Mouse (Mus musculus): ENCODE measurements around the gene Doc2g. TPM values are rescaled to one million over a fixed set of nuclear protein-coding genes. Genes with fewer than 3 reads are reported as not detected.

Gene Doc2g
- polyA plus RNA-seq, 1 experiment from 2014 or later, result 5.4 TPM

GRCm38 (mm10) chr19:3991562-3991961, 11.6 kb upstream of the Doc2g start:
- WGBS, result 93% methylated on average over 3 of the region's 3 CpGs

GRCm38 (mm10) chr19:3991966-3992365, 11.1 kb upstream of the Doc2g start:
- H3K4me3 ChIP-seq (replicated peaks), result no peak overlapping the region
- H3K36me3 ChIP-seq, result no peaks in the 10 kb centered on the region
- no peak overlapping the region for H3K9ac ChIP-seq
- no peaks in the 10 kb centered on the region for H3K27me3 ChIP-seq
- ATAC-seq (ENCODE audit: insufficient number of reproducible peaks, low FRiP score, low TSS enrichment, low read depth), result no peak
- no peak overlapping the region for H3K4me2 ChIP-seq (replicated peaks)
- H3K4me1 ChIP-seq, result peaks cover 1% of the 10 kb centered on the region; the same call in 1 of the 2 replicates
- H3K9me3 ChIP-seq (replicated peaks), result no peaks in the 10 kb centered on the region
- no peak overlapping the region for H3K27ac ChIP-seq (replicated peaks)
- WGBS, result 77% methylated on average over 3 of the region's 3 CpGs

More at GRCm38 (mm10) chr19:3991562-3991961, 11.6 kb upstream of the Doc2g start:
- peaks cover 5% of the 10 kb centered on the region for H3K4me1 ChIP-seq
- H3K36me3 ChIP-seq, result no peaks in the 10 kb centered on the region
- no peak overlapping the region for H3K27ac ChIP-seq (replicated peaks)
- no peaks in the 10 kb centered on the region for H3K9me3 ChIP-seq (replicated peaks)
- no peak overlapping the region for H3K9ac ChIP-seq
- ATAC-seq (ENCODE audit: insufficient number of reproducible peaks, low FRiP score, low TSS enrichment, low read depth), result no peak
- H3K4me3 ChIP-seq (replicated peaks), result no peak overlapping the region
- no peaks in the 10 kb centered on the region for H3K27me3 ChIP-seq
- no peak overlapping the region for H3K4me2 ChIP-seq (replicated peaks)

GRCm38 (mm10) chr19:3992416-3992815, 10.7 kb upstream of the Doc2g start, which contains the start of gene Tbx10:
TSS of gene Tbx10 (plus strand) at chr19:3992752.
- WGBS, result 43% methylated on average over 5 of the region's 5 CpGs
- H3K27me3 ChIP-seq, result no peaks in the 10 kb centered on the region
- no peak within 1 kb of the TSS for H3K9ac ChIP-seq
- no peak for ATAC-seq (ENCODE audit: insufficient number of reproducible peaks, low FRiP score, low TSS enrichment, low read depth)
- H3K36me3 ChIP-seq, result no peaks in the 10 kb centered on the region
- no peaks in the 10 kb centered on the region; the same call in 1 of the 2 replicates for H3K4me1 ChIP-seq
- no peak within 1 kb of the TSS for H3K4me2 ChIP-seq (replicated peaks)
- H3K9me3 ChIP-seq (replicated peaks), result no peaks in the 10 kb centered on the region
- no peak within 1 kb of the TSS for H3K4me3 ChIP-seq (replicated peaks)
- H3K27ac ChIP-seq (replicated peaks), result no peak within 1 kb of the TSS

GRCm38 (mm10) chr19:3994932-3995331, 8.2 kb upstream of the Doc2g start:
- no peak for ATAC-seq (ENCODE audit: insufficient number of reproducible peaks, low FRiP score, low TSS enrichment, low read depth)
- WGBS, result 66% methylated on average over 6 of the region's 6 CpGs

GRCm38 (mm10) chr19:3995505-3995904, 7.6 kb upstream of the Doc2g start:
- WGBS, result 71% methylated on average over 3 of the region's 3 CpGs
- H3K4me1 ChIP-seq, result peaks cover 12% of the 10 kb centered on the region

More at GRCm38 (mm10) chr19:3994932-3995331, 8.2 kb upstream of the Doc2g start:
- peaks cover 11% of the 10 kb centered on the region for H3K4me1 ChIP-seq
- no peak overlapping the region for H3K9ac ChIP-seq
- H3K27me3 ChIP-seq, result no peaks in the 10 kb centered on the region
- no peaks in the 10 kb centered on the region for H3K9me3 ChIP-seq (replicated peaks)
- no peak overlapping the region for H3K4me2 ChIP-seq (replicated peaks)
- no peak overlapping the region for H3K27ac ChIP-seq (replicated peaks)
- H3K4me3 ChIP-seq (replicated peaks), result no peak overlapping the region
- no peaks in the 10 kb centered on the region for H3K36me3 ChIP-seq

GRCm38 (mm10) chr19:3996106-3996505, 7.0 kb upstream of the Doc2g start:
- Histone ChIP-seq H3K27ac (replicated peaks) (no peak overlapping the region), H3K27me3 (no peaks in the 10 kb centered on the region), H3K4me3 (replicated peaks) (no peak overlapping the region), H3K9me3 (replicated peaks) (no peaks in the 10 kb centered on the region), H3K4me1 (peaks cover 15% of the 10 kb centered on the region), H3K36me3 (no peaks in the 10 kb centered on the region), H3K4me2 (replicated peaks) (no peak overlapping the region), H3K9ac (no peak overlapping the region)
- no peak for ATAC-seq (ENCODE audit: insufficient number of reproducible peaks, low FRiP score, low TSS enrichment, low read depth)
- 52% methylated on average over 7 of the region's 7 CpGs for WGBS

More at GRCm38 (mm10) chr19:3995505-3995904, 7.6 kb upstream of the Doc2g start:
- H3K9me3 ChIP-seq (replicated peaks), result no peaks in the 10 kb centered on the region
- no peaks in the 10 kb centered on the region for H3K36me3 ChIP-seq
- no peak for ATAC-seq (ENCODE audit: insufficient number of reproducible peaks, low FRiP score, low TSS enrichment, low read depth)
- H3K27ac ChIP-seq (replicated peaks), result no peak overlapping the region
- H3K9ac ChIP-seq, result no peak overlapping the region
- H3K27me3 ChIP-seq, result no peaks in the 10 kb centered on the region
- H3K4me2 ChIP-seq (replicated peaks), result no peak overlapping the region
- no peak overlapping the region for H3K4me3 ChIP-seq (replicated peaks)

- 75% methylated on average over 8 of the region's 8 CpGs for WGBS
- Histone ChIP-seq H3K36me3 (no peaks in the 10 kb centered on the region), H3K27ac (replicated peaks) (no peak overlapping the region), H3K27me3 (no peaks in the 10 kb centered on the region), H3K9ac (no peak overlapping the region), H3K9me3 (replicated peaks) (no peaks in the 10 kb centered on the region), H3K4me1 (peaks cover 22% of the 10 kb centered on the region), H3K4me3 (replicated peaks) (no peak overlapping the region), H3K4me2 (replicated peaks) (no peak overlapping the region)
- no peak for ATAC-seq (ENCODE audit: insufficient number of reproducible peaks, low FRiP score, low TSS enrichment, low read depth)
These were observed 6.4 kb upstream of the Doc2g start for GRCm38 (mm10) chr19:3996747-3997146.

GRCm38 (mm10) chr19:3997231-3997630, 5.9 kb upstream of the Doc2g start:
- Histone ChIP-seq H3K27ac (replicated peaks) (no peak overlapping the region), H3K9me3 (replicated peaks) (no peaks in the 10 kb centered on the region), H3K4me3 (replicated peaks) (no peak overlapping the region), H3K27me3 (no peaks in the 10 kb centered on the region), H3K36me3 (no peaks in the 10 kb centered on the region), H3K4me1 (peaks cover 23% of the 10 kb centered on the region), H3K9ac (no peak overlapping the region), H3K4me2 (replicated peaks) (no peak overlapping the region)
- no peak for ATAC-seq (ENCODE audit: insufficient number of reproducible peaks, low FRiP score, low TSS enrichment, low read depth)
- 65% methylated on average over 8 of the region's 8 CpGs for WGBS

GRCm38 (mm10) chr19:3998335-3998734, 4.8 kb upstream of the Doc2g start:
- H3K27me3 ChIP-seq, result no peaks in the 10 kb centered on the region
- no peak for ATAC-seq (ENCODE audit: insufficient number of reproducible peaks, low FRiP score, low TSS enrichment, low read depth)
- H3K9me3 ChIP-seq (replicated peaks), result no peaks in the 10 kb centered on the region
- no peak overlapping the region for H3K9ac ChIP-seq
- no peak overlapping the region for H3K4me2 ChIP-seq (replicated peaks)
- H3K27ac ChIP-seq (replicated peaks), result no peak overlapping the region
- WGBS, result 75% methylated on average over 8 of the region's 8 CpGs
- H3K4me3 ChIP-seq (replicated peaks), result no peak overlapping the region
- H3K36me3 ChIP-seq, result no peaks in the 10 kb centered on the region
- peaks cover 23% of the 10 kb centered on the region for H3K4me1 ChIP-seq

- Histone ChIP-seq H3K36me3 (no peaks in the 10 kb centered on the region), H3K4me2 (replicated peaks) (peak overlapping the region; percentile 81), H3K27me3 (no peaks in the 10 kb centered on the region), H3K4me1 (peaks cover 23% of the 10 kb centered on the region), H3K4me3 (replicated peaks) (peak overlapping the region; percentile 66), H3K9me3 (replicated peaks) (no peaks in the 10 kb centered on the region), H3K9ac (no peak overlapping the region), H3K27ac (replicated peaks) (no peak overlapping the region)
- WGBS, result 81% methylated on average over 9 of the region's 9 CpGs
- no peak for ATAC-seq (ENCODE audit: insufficient number of reproducible peaks, low FRiP score, low TSS enrichment, low read depth)
These were observed 3.9 kb upstream of the Doc2g start for GRCm38 (mm10) chr19:3999121-3999730.

GRCm38 (mm10) chr19:4000119-4000900, 2.8 kb upstream of the Doc2g start, which contains the start of the genes Nudt8 and Gm49405:
TSS of gene Nudt8 (plus strand) at chr19:4000580.
TSS of gene Gm49405 (plus strand) at chr19:4000626.
- peak; percentile 90 for ATAC-seq (ENCODE audit: insufficient number of reproducible peaks, low FRiP score, low TSS enrichment, low read depth)
- WGBS, result under 1% methylated on average over 64 of the region's 64 CpGs
- H3K4me2 ChIP-seq (replicated peaks), result peak within 1 kb of the TSS; percentile 81

More at GRCm38 (mm10) chr19:4000119-4000900, 2.8 kb upstream of the Doc2g start, which contains the start of the genes Nudt8 and Gm49405:
- H3K4me3 ChIP-seq (replicated peaks), result peak within 1 kb of the TSS; percentile 66
- 0 out of 2 replicates have a peak, but pooled peaks cover 5% of the 10 kb centered on the region for H3K36me3 ChIP-seq
- H3K4me1 ChIP-seq, result peaks cover 23% of the 10 kb centered on the region
- peak within 1 kb of the TSS; percentile 74 for H3K9ac ChIP-seq
- no peaks in the 10 kb centered on the region for H3K27me3 ChIP-seq
- no peaks in the 10 kb centered on the region for H3K9me3 ChIP-seq (replicated peaks)
- H3K27ac ChIP-seq (replicated peaks), result peak within 1 kb of the TSS; percentile 96
